Mouse (Mus musculus) kidney, adult 18-20 months (tissue): ENCODE measurements at regions not wholly inside any gene's neighbourhood (a gene's known extent, or its start where the extent isn't known, plus 50 kb on each side); places are given as distances from the start of the nearest gene placed in this dataset.

Experiments used
- DNase-seq: peaks from one replicate; pipeline ENCODE4 v3.0.0; 2021

DNA sequence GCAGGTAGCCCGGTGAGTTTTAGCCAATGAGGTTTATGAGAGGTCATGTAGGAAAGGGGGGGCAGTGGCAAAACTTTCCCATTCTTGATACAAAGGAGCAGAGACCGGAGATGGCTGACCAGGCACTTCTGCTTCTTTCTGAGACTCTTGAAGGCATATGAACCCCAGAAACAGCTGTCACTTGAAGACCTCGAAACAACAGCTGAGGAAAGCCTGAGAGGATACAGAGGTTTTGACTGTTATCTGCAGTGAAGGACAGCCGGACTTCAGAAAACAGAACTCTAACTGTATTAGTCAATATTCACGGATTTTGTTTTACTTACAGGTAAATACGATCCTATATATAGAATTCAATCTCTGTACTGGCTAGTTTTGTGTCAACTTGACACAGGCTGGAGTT is 50.0 kb upstream of the Tiparp start:
- no peak for DNase-seq

DNA sequence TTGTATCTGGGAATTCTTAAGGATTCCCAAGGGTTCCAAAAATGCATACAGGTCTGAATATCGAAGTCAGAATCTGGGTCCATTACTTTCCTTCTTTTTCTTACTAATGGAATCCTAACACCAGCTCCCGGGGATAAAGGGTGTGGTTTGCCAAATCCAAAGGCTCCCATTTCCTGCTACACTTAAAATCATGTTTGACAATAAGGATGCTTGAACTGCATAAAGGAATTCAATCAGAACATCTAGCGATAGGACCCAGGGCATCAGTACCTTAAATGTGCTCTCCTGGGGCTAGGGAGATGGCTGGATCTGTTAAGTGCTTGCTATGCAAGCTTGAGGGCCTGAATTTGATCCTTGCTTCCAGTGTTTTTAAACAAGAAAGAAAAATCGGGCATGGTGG is 51.1 kb upstream of the Tiparp start:
- DNase-seq, result no peak

DNA sequence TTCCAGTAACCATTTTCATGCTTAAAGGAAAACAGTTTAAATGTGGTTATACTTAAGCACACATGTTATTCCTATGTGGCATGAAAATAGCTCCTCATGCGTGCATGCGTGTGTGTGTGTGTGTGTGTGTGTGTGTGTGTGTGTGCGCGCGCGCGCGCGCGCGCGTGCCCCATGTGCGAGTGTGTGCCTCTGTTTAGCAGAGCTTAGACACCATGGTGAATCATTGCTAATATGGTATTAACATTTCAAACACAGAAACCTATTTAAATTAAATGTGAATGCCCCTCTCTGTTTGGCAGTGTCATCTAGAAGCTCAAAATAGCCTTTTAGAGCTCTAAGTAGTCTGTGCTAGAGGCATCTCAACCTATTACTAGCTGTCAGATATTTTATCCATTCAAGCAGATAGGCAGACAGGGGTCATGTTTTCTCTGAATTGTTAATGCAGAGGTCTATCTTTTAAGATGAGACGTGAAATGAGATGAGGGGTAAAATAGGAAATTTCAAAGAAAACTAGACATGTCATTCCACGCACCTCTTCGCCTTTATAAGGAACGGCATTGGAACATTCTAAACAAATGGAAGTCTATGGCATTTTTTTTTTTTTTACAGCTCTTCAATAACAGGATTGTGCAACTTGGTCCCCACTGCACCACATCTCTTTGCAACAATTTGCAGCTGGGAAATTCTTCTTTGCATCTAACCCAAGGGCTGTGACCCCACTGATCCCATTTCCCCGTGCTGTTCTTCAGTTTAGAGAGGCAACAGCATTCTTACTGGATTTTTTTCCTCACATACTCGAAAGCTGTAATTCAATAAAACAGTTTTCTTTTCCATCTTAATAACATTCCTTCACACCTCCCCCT is 51.9 kb upstream of the Tiparp start:
- no peak for DNase-seq

DNA sequence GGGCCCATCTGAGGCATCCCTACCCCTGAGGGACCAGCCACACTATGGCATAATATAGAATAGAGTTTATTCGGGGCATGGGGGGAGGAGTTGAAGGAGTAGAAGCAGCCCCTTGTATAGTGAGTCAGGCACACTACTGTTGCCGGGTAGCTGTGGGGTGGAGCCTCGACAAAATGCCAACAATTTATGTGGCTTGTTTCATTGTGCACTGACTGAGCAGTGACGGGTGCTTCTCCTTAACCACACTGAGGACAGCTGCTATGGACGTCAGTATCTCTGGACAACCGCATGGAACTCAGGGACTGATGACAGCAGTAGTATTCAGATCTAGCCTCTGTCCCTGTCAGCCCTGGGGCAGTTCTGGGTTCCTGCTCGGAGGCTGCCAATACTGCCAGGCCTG is 53.6 kb upstream of the Tiparp start:
- no peak for DNase-seq

DNA sequence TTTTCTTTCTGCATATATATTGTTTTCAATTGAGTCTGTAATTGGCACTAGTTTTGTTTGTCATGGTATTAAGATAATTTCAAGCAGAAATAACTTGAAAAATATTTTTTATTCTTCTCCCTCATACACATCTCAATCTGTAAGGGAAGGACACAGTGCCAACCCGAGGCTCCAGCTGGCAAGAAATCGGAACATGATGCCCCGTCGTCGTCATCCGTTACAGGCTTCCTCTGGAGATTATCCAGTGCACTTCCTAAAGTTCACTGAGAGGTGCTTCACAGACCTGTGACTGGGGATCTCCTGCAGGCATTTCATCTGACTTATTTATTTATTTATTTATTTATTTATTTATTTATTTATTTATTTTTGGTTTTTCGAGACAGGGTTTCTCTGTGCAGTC is 56.4 kb upstream of the Tiparp start:
- no peak for DNase-seq

DNA sequence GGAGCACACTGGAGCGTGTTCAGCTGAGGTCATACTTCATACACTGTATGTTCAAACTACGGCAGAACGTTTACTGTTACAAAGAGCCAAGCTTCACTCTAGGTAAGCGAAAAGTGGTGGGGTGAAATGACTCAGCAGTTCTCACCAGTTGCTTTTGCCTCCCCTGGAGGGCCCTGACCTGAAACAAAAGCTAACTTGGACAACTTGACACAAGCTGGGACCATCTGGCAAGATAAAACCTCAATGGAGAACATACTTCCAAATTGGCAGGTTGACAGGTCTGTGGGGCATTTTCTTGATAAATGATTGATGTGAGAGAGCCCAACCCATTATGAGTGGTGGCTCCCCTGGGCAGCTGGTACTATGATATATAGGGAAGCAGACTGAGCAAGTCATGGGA is 59.0 kb upstream of the Tiparp start:
- DNase-seq, result no peak

DNA sequence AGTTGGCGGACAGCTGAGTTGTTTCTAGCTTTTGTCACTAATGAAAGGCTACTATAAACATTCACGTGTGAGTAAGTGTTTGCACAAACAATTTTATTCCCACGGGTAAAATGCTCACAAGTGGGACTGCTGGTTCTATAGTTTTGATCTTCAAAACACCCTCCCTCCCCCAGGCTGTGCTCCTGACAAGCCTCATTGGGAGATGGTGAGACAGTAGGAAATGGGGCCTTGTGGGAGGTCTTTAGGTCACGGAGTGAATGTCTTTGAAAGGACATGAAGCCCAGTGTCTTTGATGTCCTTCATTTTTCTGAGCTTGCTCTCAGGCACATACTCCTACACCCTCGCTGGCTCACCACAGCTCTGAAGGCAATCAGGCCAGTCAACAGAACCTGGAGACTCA is 63.4 kb upstream of the Tiparp start:
- DNase-seq, result no peak

DNA sequence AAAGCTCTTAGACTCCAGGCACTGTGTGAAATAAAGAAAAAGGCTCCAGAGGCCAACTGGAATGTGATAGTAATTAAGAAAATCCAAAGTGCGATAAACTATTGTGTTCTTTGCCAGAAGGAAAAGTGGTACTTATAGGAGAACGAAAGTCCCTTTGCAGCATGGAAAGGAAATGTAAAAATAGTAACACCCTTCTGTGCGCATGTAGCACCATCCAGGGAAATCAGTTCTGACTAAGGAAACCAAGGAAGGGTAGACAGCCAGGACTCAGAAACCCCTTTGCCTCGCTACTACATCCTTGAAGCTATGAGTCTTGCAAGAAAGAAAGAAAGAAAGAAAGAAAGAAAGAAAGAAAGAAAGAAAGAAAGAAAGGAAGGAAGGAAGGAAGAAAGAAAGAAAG is 67.3 kb upstream of the Tiparp start:
- DNase-seq, result no peak

DNA sequence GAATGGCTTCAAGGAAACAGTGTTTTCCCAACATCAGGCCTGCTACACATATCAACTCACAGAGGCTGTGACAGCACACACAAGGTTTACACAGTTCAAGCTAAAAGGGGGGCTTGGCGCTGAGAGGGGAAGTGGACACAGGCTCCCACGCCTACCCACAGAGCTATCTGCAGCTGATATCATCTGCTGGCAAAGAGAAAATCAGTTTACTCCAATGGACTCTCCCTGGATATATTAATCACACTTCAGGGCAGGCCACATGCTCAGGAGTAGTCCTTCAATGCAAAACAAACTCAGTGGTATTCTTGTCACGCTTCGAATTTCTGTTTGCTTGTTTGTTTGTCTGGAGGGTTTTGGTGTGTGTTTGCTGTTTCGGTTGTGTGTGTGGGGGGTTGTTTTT is 67.3 kb upstream of the Ssr3 start:
- no peak for DNase-seq

DNA sequence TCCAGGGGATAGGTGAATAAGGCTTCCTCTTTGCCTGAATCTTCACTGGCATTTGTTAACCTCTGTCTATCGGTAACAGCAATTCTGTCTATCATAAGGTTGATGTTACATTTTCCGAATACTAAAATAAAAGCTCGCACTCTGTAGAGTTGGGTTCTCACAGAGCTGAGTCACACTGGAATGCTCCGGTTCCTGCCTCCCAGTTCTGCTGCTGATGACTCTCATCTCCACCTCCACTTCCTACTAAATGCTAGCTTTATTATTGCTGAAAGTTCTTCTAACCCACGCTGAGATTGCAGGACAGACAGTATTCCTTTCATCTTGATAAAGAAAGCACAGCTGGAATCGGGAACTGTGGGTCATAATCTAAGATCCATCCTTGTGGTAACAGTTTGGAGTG is 65.5 kb upstream of the Ssr3 start:
- DNase-seq, result no peak

DNA sequence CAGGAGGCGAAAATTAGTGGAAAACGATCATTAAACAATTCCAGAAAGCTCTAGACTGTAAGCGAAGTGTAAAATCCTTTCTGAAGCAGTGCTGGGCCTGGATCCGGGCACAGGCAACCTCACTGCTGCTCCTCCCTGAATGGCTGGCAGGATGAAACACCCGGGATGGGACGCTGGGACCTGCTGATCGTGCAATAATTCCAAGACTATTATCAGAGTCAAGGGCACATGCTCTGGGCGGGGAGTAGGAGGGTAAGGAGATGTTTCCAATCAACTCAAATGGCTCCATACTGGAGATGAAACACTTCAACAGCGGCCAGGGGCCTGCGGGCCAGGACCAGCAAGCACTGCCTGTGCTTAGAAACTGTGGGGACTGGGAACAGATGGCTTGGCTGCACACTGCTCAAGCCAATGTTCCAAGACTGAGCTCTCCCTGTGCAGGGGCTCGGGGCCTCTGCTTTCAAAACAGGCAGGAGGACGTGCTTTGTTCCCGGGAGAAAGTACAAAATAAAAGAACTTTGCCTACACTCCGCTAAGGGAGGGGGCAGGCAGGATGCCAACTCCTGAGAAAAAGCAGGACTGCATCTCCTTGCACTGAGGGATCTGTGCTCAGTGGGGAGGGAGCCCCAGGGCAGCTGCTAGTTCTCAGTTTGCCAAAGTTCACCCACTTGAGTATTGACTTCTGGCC is 63.3 kb upstream of the Ssr3 start:
- peak; percentile 77 for DNase-seq

DNA sequence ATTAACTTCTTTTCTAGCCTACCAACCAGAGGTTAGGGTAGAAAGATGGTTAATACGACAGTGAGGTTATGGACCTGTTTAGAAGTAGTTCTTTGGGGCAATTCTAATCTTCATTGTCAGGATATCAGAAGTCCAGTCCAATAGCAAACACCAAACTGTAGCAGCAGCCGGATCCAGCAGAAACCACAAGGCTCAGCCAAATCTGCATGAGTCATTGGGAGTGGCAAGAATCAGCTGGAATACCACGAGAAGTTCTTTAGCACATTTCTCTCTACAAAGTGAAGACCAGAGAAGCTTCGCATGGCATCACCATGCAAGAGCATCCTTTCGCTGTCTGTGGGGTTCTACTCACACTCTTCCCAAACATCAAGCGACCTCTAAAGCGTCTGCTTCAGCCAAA is 61.9 kb upstream of the Ssr3 start:
- no peak for DNase-seq

DNA sequence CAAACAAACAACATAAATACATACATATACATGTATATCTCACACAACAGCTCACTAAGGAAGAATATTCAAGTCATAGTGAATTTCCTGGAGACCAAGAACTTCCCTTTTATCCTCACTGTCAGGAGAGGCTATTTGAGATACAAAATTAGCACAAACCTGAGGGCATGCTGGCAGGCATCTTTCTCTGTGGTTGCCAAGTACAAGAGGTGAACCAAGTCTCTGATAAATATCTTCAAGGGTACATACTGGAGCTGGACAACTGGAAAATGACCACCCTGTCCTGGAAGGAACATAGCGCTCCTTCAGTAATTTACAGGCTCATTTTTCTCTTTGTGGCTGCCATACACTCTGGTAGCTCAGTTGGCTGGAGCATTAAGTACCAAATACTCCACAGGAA is 56.8 kb upstream of the Ssr3 start:
- no peak for DNase-seq

DNA sequence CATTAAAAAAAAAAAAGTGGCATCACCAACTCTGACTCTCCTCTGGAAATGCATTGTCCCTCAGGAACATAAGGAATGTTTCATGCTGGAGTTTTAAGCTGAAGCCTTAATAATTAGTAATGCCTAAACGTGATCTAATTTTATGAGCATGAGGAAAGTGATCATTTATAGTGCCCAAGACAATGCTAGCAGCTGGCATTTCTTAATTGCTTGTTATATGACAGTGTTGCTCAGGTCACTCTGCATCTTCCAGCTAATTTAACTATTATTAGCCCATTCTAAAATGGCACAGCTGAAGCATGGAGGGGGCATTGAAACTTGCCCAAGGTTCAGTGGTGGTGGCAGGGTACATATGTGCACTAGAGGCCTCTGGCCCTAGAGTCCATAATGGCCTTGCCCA is 51.3 kb upstream of the Ssr3 start:
- DNase-seq, result no peak

DNA sequence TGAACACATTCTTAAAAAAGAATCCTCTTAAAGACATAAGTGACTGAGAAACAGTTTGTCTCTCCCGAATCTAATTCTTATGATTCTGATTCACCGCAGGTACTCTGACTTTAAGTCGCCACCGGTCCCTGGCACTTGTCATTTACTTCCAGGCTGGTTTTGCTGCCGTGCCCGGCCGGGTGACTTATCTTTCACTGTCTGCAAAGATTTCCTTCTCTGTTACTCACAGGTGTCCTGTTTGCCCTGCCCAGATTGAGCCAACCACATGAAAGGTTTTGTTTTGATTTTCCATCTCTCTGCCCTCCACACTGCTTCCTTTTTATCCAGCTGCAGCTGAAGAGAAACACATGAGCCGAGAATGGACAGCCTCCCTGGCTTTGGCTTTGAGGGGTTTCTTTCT is 50.5 kb upstream of the Ssr3 start:
- no peak for DNase-seq

DNA sequence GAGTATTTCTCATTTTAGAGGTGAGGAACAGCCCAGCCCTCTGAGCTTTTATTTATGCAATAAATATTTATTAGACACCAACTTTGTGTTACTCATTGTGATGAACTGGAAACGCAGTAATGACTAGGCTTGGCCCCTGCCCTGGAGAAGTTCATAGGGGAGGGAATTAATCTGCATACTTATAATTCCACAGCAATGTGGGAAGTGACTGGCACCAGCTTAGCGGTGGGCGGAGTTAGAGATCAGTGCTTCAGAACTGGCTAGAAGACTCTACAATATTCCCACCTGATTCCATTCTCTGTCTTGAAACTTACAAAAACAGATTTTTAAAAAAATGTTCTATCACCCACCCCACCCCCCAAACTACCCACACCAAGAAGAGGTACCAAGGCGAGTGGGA is 49.8 kb upstream of the Ssr3 start:
- peak; percentile 20 for DNase-seq
